Mouse (Mus musculus) limb, embryonic 12.5 days (tissue): ENCODE data around the gene Gli1. TPM values are rescaled to one million over a fixed set of nuclear protein-coding genes. Genes with fewer than 3 reads are reported as not detected.

ENCODE experiments used
- ATAC-seq: fragments of 200-750 bp; cut with Nextera tagmentation; 2 replicates; pipeline ENCODE4 v1.8.0; 2017; ENCODE audit warnings: low read depth, moderate TSS enrichment; ENCODE audit not compliant: insufficient number of reproducible peaks, insufficient read depth, low FRiP score, low TSS enrichment
- H3K27ac ChIP-seq: fragments of 300-500 bp; sonication (generic); 2 replicates; pipeline ENCODE4 v1.5.1; 2016; ENCODE audit warnings: mild to moderate bottlenecking, moderate library complexity
- H3K27me3 ChIP-seq: fragments of 300-500 bp; sonication (generic); 2 replicates; pipeline ENCODE4 v1.6.1; 2016; ENCODE audit warnings: mild to moderate bottlenecking, moderate library complexity
- H3K36me3 ChIP-seq: fragments of 300-500 bp; sonication (generic); 2 replicates; pipeline ENCODE4 v1.6.1; 2016; ENCODE audit warnings: mild to moderate bottlenecking, moderate library complexity
- H3K4me1 ChIP-seq: fragments of 300-500 bp; sonication (generic); replicated peaks from 2 replicates; pipeline ENCODE4 v1.6.1; 2016
- H3K4me2 ChIP-seq: fragments of 300-500 bp; sonication (generic); 2 replicates; pipeline ENCODE4 v1.6.1; 2016; ENCODE audit warnings: mild to moderate bottlenecking, moderate library complexity
- H3K4me3 ChIP-seq: fragments of 300-500 bp; sonication (generic); replicated peaks from 2 replicates; pipeline ENCODE4 v1.5.1; 2016; ENCODE audit warnings: mild to moderate bottlenecking
- H3K9ac ChIP-seq: fragments of 300-500 bp; sonication (generic); replicated peaks from 2 replicates; pipeline ENCODE4 v1.6.1; 2016; ENCODE audit warnings: mild to moderate bottlenecking, moderate library complexity
- H3K9me3 ChIP-seq: fragments of 300-500 bp; sonication (generic); 2 replicates; pipeline ENCODE4 v1.6.1; 2016; ENCODE audit warnings: mild to moderate bottlenecking, moderate library complexity
- WGBS: fragments of 180-500 bp; shearing (Covaris S2); methylation state at CpG from one replicate; pipeline ENCODE4 v1.1.7; 2016; 5-methylcytosine and 5-hydroxymethylcytosine counted together
- polyA plus RNA-seq: library from polyadenylated mRNA; unstranded; fragments of >200 nt; fragmentation: Nextera tagmentation; extraction: Ambion mirVana; gene quantifications from 2 replicates; pipeline ENCODE4 v1.2.1, GENCODE M21; 2016

Gli1 gene
- polyA plus RNA-seq, 1 experiment from 2014 or later, result 11.0 TPM

- Histone ChIP-seq H3K9me3 (no peaks in the 10 kb centered on the region), H3K9ac (no peak overlapping the region), H3K27me3 (no peaks in the 10 kb centered on the region), H3K4me2 (no peak overlapping the region), H3K36me3 (peaks cover 84% of the 10 kb centered on the region), H3K4me3 (no peak overlapping the region), H3K27ac (0 out of 2 replicates have a peak overlapping the region, but pooled peaks have one; percentile 41), H3K4me1 (peaks cover 35% of the 10 kb centered on the region)
- ATAC-seq, result no peak
- WGBS, result 93% methylated on average over 7 of the region's 7 CpGs
These were observed 57.6 kb downstream of the Gli1 start for GRCm38 (mm10) chr10:127284105-127284622.

- ATAC-seq, result no peak
- no peak overlapping the region for H3K27ac ChIP-seq
- WGBS, result 86% methylated on average over 13 of the region's 13 CpGs
- H3K9me3 ChIP-seq, result no peaks in the 10 kb centered on the region
- no peak overlapping the region for H3K4me3 ChIP-seq
- H3K27me3 ChIP-seq, result no peaks in the 10 kb centered on the region
- H3K9ac ChIP-seq, result no peak overlapping the region
- H3K4me2 ChIP-seq, result no peak overlapping the region
- H3K36me3 ChIP-seq, result peaks cover 98% of the 10 kb centered on the region
- H3K4me1 ChIP-seq, result peaks cover 29% of the 10 kb centered on the region
These were observed 59.1 kb downstream of the Gli1 start for GRCm38 (mm10) chr10:127282620-127283215.

- Histone ChIP-seq H3K27ac (no peak overlapping the region), H3K36me3 (peaks cover 100% of the 10 kb centered on the region), H3K4me2 (no peak overlapping the region), H3K4me3 (no peak overlapping the region), H3K27me3 (no peaks in the 10 kb centered on the region), H3K9me3 (no peaks in the 10 kb centered on the region), H3K4me1 (peaks cover 15% of the 10 kb centered on the region), H3K9ac (no peak overlapping the region)
- no peak for ATAC-seq
- WGBS, result 90% methylated on average over 8 of the region's 8 CpGs
These were observed 60.5 kb downstream of the Gli1 start for GRCm38 (mm10) chr10:127281316-127281715.

Other genes with a start within 250 kb of the Gli1 start
- 58.7 and 65.5 TPM in 2 replicates for gene Os9, start 220.8 kb downstream of the Gli1 start, polyA plus RNA-seq
- gene B4galnt1, start 176.7 kb downstream of the Gli1 start, polyA plus RNA-seq, result 4.3 and 5.0 TPM in 2 replicates
- gene Slc26a10, start 161.3 kb downstream of the Gli1 start, polyA plus RNA-seq, result 3.4 and 3.5 TPM in 2 replicates
- 67.5 and 74.1 TPM in 2 replicates for gene Arhgef25, start 151.9 kb downstream of the Gli1 start, polyA plus RNA-seq
- gene Dtx3, start 146.2 kb downstream of the Gli1 start, polyA plus RNA-seq, result 150 and 166 TPM in 2 replicates
- 27.3 and 28.0 TPM in 2 replicates for gene Pip4k2c, start 130.4 kb downstream of the Gli1 start, polyA plus RNA-seq
- gene Kif5a, start 78.6 kb downstream of the Gli1 start, polyA plus RNA-seq, result 5.3 and 5.6 TPM in 2 replicates
- gene Dctn2, start 75.6 kb downstream of the Gli1 start, polyA plus RNA-seq, result 174 and 183 TPM in 2 replicates
- 17.2 and 19.8 TPM in 2 replicates for gene Mbd6, start 53.0 kb downstream of the Gli1 start, polyA plus RNA-seq
- 144 and 145 TPM in 2 replicates for gene Mars, start 30.2 kb downstream of the Gli1 start, polyA plus RNA-seq
- 5.7 and 6.5 TPM in 2 replicates for gene Arhgap9, start 20.0 kb downstream of the Gli1 start, polyA plus RNA-seq
- 0.04 and 0.08 TPM in 2 replicates for gene Inhbe, start 12.4 kb upstream of the Gli1 start, polyA plus RNA-seq
- not detected in 2 replicates for gene Inhbc, start 28.5 kb upstream of the Gli1 start, polyA plus RNA-seq
- 45.6 and 56.4 TPM in 2 replicates for gene R3hdm2, start 38.4 kb upstream of the Gli1 start, polyA plus RNA-seq
- gene Stac3, start 159.7 kb upstream of the Gli1 start, polyA plus RNA-seq, result 11.5 and 11.7 TPM in 2 replicates
- 0.60 and 1.6 TPM in 2 replicates for gene Ndufa4l2, start 173.0 kb upstream of the Gli1 start, polyA plus RNA-seq
- gene Shmt2, start 180.5 kb upstream of the Gli1 start, polyA plus RNA-seq, result 96.8 and 98.1 TPM in 2 replicates
- 4.2 and 6.3 TPM in 2 replicates for gene Nxph4, start 192.6 kb upstream of the Gli1 start, polyA plus RNA-seq